Mouse (Mus musculus): ENCODE results near the gene Mypop. TPM values are rescaled to one million over a fixed set of nuclear protein-coding genes. Genes with fewer than 3 reads are reported as not detected.
A peak's percentile ranks its signal among the peaks of the same experiment; 100 is the strongest.

The Mypop gene
- total RNA-seq (2018; cell fraction: chromatin; rRNA removed): 1 to 10 TPM in 3 of 26 experiments, under 1 TPM in 9, not detected in 14; 0.25 to 2.4 (median 0.69) TPM
- total RNA-seq (2018; cell fraction: cytosol; rRNA removed): under 1 TPM; 0.11 to 0.58 (median 0.24) TPM
- total RNA-seq (2018; cell fraction: nucleus; rRNA removed): under 1 TPM in 17 of 26 experiments, not detected in 9; 0.25 to 0.96 (median 0.46) TPM
- polyA plus RNA-seq (2018): 0.25 to 0.49 TPM (median 0.46 TPM) in 3 replicates

DNA sequence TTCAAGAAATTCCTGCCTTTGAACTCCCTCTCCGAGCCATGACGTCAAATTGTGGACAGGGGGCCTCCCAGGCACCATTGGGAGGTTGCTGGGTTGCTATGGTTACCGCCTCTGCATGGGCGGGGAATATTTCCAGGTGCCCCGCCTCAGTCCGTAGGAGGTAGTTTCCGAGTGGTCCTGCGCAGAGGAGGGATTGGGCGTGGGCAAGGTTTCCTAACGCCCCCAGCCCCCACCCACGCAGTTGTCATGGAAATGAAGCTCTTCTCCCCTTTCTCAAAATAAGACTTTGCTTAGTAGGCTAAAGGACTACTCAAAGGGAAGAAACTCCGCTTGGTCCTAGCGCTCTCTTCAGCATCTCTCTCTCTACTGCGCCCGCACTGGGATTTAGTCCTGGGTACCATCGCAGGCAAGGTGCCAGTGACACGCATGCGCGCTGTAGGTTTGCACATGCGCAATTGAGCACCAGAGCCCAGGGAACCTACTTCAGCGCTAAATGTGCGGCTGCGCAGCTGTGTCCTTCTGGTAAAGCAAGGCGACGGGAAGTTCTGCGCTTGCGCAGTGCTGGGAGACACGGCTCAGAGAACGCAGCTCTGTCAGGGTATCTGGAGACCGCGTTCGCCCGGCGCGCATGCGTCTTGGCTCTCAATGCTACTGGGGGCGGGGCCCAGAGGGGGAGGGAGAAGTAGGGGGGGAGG is at the start of gene Mypop:
TSS of gene Mypop (plus strand) at position 645 of the 695 bp plus-strand sequence.
- peaks cover 16% of the 10 kb centered on the region for H3K36me3 ChIP-seq (ENCODE audit: inconsistent target)
- 2% methylated on average over 34 of the region's 37 CpGs for WGBS (ENCODE audit: missing documents)
- H3K79me2 ChIP-seq (ENCODE audit: inconsistent target): no peaks in the 10 kb centered on the region
- H3K27ac ChIP-seq: no peak within 1 kb of the TSS
- H3K4me3 ChIP-seq (ENCODE audit: inconsistent target): peak within 1 kb of the TSS; percentile 3; the same call in 1 of the 2 replicates

DNA sequence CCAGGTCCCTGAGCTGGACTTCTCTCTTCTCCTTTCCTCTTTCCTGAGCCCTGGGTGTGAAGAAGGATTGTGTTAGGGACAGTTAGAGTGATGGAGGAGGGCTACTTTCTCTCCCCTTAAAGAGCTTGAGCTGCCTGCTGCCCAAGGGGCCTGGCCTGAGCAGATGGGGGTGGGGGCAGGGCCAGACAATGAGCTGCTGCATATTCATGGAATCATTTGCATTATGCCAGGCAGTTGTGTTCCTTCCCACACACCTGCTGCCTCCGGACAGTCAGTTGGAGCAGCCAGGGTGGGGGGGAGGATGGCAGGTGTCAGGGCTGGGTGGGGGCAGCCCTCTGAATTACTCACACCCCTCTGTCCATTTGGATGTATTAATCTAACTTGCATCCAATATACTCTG is 48.7 kb upstream of the Mypop start:
- Histone ChIP-seq H3K79me2 (ENCODE audit: inconsistent target) (no peaks in the 10 kb centered on the region), H3K27ac (no peak overlapping the region), H3K4me3 (ENCODE audit: inconsistent target) (no peak overlapping the region), H3K36me3 (ENCODE audit: inconsistent target) (no peaks in the 10 kb centered on the region)
- WGBS (ENCODE audit: missing documents): 40% methylated on average over 1 of the region's 1 CpGs

DNA sequence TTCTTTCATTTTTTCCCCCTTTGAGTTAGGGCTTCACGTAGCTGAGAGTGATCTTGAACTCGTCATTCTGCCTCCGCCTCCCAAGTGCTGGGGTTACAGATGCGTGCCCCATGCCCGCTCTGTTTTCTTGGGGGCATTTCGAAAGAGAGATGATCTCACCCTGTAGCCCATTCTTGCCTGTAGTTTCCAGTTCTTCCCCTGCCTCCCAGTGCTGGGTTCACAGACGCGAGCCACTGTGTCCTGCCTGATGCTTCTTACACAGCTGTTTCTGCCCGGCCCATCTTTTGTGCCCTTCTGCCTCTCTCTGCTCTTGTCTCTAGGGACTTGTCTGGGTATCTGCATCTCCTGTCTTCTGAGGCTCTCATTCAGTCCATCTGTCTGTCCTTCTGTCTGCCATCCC is 48.2 kb upstream of the Mypop start:
- H3K79me2 ChIP-seq (ENCODE audit: inconsistent target): no peaks in the 10 kb centered on the region
- H3K4me3 ChIP-seq (ENCODE audit: inconsistent target): no peak overlapping the region
- H3K36me3 ChIP-seq (ENCODE audit: inconsistent target): no peaks in the 10 kb centered on the region
- WGBS (ENCODE audit: missing documents): 85% methylated on average over 9 of the region's 9 CpGs
- no peak overlapping the region for H3K27ac ChIP-seq

DNA sequence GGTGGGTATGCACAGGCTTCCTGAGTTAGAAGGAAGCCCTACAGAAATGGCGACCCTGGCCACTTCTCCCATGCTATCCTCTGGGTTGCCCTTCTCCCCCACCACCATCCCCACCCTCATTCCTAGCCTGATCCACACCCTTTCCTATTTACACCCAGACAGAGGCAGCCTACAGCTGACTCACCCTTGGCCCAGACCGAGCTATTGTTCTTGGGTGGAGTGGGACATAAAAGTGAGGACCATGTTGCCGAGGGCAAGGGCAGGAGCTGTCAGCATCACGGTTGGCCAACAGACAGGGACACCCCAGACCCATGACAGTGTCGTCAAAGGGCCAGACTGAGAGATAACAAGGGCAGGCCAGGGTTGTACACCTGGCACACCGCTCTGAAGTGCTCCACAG is 42.9 kb upstream of the Mypop start:
- Histone ChIP-seq H3K4me3 (ENCODE audit: inconsistent target) (no peak overlapping the region), H3K27ac (no peak overlapping the region), H3K79me2 (ENCODE audit: inconsistent target) (no peaks in the 10 kb centered on the region), H3K36me3 (ENCODE audit: inconsistent target) (no peaks in the 10 kb centered on the region)
- 61% methylated on average over 6 of the region's 6 CpGs for WGBS (ENCODE audit: missing documents)

DNA sequence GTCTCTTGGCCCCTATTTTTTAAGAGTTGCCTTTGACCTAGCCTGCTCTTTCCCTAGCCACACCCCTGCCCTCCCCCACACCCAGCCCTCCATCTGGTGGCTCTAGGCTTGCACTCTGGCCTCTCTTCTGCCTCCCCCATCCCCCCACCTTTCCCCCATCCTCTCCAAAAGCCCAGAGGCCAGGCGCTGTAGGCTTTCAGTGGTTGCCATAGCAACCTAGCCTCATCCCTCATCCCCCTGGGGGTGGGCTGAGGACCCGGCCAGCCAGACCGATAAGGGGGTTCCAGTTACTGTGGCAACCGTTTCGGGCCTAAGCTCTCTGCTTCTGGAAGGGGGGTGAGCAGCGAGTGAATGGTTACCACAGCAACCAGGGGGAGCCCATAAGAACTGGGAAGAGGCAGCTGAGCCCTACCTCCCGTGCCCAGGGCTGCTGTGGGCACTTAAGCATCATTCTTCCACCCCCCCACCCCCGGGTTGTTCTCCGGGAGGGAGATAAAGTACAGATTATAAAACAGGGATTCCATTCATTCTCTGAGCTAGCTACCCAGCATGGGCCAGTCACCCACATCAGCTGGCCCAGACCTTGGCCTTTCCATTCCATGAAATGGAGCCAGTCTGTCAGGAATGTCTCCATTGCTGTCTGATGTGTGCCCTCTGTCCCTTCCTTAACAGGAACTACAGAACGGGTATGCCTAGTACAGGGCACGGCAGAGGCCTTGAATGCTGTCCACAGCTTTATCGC is 41.1 kb upstream of the Mypop start:
- H3K79me2 ChIP-seq (ENCODE audit: inconsistent target): no peaks in the 10 kb centered on the region
- 45% methylated on average over 12 of the region's 12 CpGs for WGBS (ENCODE audit: missing documents)
- H3K36me3 ChIP-seq (ENCODE audit: inconsistent target): no peaks in the 10 kb centered on the region
- H3K4me3 ChIP-seq (ENCODE audit: inconsistent target): no peak overlapping the region
- no peak overlapping the region for H3K27ac ChIP-seq

DNA sequence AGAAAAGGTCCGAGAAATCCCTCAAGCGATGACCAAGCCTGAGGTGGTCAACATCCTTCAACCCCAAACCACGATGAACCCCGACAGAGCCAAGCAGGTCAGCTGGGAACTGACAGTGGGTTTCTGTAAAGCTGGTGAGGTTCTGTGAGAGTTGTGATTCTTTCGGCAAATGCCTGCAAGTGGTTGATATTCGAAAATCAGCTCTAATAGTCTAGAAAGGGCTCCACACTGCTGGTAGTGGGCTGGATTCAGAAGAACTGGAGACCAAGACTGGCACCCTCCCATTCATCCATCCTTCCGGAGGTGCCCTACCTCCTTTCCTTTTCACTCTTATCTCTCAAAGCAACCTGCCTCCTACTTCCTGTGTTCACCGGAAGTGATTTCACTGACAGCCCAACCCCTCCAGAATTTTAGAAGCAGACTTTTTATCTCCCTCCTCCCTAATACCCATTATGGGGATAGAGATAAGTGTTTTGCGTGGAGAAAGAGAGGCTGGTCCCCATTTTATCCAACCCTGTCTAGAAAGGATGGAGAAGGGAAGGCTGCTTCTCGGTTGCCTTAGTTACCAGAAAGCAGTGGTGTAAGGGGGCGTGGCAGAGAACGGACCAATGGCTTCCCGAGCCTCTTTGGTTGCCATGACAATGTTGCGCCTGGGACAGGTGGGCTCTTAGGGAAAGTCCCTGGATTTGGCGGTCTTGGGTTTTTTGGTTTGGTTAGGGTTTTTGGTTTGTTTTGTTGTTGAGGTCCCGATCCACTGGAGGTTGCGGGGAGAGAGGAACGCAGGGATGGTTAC is 40.3 kb upstream of the Mypop start:
- Histone ChIP-seq H3K4me3 (ENCODE audit: inconsistent target) (no peak overlapping the region), H3K79me2 (ENCODE audit: inconsistent target) (no peaks in the 10 kb centered on the region), H3K27ac (no peak overlapping the region), H3K36me3 (ENCODE audit: inconsistent target) (no peaks in the 10 kb centered on the region)
- WGBS (ENCODE audit: missing documents): 12% methylated on average over 18 of the region's 18 CpGs

DNA sequence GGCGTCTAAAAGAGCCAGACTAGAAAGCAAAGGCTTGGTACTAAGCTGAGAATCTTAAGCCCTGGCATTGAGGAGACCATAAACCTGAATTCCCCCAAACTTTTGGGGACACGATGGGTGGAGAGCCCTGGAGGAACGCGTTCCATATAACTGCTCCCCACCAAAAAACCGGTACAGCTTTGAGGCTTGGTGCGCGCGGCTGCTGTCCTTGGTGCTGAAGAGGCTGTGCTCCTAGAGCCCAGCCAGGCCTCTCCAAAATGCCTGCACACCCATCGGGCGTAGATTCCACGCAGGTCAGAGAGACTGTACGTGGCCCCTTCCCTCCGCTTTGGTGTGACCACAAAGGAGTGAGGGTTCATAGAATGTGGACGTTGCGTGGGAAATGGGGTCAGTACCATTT is 39.6 kb upstream of the Mypop start:
- 15% methylated on average over 15 of the region's 15 CpGs for WGBS (ENCODE audit: missing documents)
- no peak overlapping the region for H3K4me3 ChIP-seq (ENCODE audit: inconsistent target)
- H3K79me2 ChIP-seq (ENCODE audit: inconsistent target): no peaks in the 10 kb centered on the region
- no peaks in the 10 kb centered on the region for H3K36me3 ChIP-seq (ENCODE audit: inconsistent target)
- H3K27ac ChIP-seq: no peak overlapping the region

DNA sequence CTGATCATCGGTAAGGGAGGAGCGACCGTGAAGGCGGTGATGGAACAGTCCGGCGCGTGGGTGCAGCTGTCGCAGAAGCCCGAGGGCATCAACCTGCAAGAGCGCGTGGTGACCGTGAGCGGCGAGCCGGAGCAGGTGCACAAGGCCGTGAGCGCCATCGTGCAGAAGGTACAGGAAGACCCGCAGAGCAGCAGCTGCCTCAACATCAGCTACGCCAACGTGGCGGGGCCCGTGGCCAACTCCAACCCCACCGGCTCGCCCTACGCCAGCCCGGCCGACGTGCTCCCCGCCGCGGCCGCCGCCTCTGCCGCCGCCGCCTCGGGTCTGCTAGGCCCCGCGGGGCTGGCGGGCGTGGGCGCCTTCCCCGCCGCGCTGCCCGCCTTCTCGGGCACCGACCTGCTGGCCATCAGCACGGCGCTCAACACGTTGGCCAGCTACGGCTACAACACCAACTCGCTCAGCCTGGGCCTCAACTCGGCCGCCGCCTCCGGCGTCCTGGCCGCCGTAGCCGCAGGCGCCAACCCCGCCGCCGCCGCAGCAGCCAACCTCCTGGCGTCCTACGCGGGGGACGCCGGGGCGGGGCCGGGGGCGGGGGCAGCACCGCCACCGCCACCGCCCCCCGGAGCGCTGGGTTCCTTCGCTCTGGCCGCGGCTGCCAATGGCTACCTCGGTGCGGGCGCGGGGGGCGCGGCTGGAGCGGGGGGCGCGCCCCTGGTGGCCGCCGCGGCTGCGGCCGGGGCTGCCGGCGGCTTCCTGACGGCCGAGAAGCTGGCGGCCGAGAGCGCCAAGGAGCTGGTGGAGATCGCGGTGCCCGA is 33.3 kb upstream of the Mypop start:
- peak overlapping the region; percentile 14; the same call in 1 of the 2 replicates for H3K4me3 ChIP-seq (ENCODE audit: inconsistent target)

DNA sequence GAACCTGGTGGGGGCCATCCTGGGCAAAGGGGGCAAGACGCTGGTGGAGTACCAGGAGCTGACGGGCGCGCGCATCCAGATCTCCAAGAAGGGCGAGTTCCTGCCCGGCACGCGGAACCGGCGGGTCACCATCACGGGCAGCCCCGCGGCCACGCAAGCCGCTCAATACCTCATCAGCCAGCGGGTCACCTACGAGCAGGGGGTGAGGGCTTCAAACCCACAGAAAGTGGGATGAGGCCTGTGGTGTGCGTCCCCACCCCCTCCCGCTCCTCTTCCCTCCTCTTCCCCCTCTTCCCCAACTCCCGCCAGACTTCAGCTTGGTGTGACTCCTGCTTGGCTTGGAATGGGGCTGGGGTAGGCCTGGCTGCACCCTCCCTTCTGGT is 32.7 kb upstream of the Mypop start:
- H3K79me2 ChIP-seq (ENCODE audit: inconsistent target): no peaks in the 10 kb centered on the region
- H3K4me3 ChIP-seq (ENCODE audit: inconsistent target): peak overlapping the region; percentile 14; the same call in 1 of the 2 replicates
- H3K36me3 ChIP-seq (ENCODE audit: inconsistent target): no peaks in the 10 kb centered on the region
- H3K27ac ChIP-seq: no peak overlapping the region
- WGBS (ENCODE audit: missing documents): 6% methylated on average over 21 of the region's 21 CpGs

More for the DNA sequence above, 33.3 kb upstream of the Mypop start:
- no peaks in the 10 kb centered on the region for H3K79me2 ChIP-seq (ENCODE audit: inconsistent target)
- no peak overlapping the region for H3K27ac ChIP-seq
- WGBS (ENCODE audit: missing documents): 1% methylated on average over 95 of the region's 107 CpGs
- no peaks in the 10 kb centered on the region for H3K36me3 ChIP-seq (ENCODE audit: inconsistent target)

DNA sequence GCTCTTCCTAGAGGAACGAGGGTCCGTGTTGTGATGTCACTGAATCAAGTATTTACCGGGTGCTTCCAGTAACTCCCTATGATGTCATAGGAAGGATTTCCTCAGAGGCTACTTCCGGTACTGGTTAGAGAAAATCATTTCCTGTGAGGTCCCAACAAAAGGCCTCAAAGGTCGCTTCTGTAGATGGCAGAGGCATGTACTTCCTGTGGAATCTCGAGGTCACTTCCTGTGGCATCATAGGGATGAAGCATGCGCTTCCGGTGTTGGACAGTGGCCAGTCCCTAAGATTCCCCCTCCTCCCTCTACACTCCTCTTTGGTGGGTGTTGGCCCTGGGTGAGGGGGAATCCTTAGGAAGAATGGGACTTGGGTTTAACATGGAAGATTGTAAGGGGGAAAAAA is 31.6 kb upstream of the Mypop start:
- H3K4me3 ChIP-seq (ENCODE audit: inconsistent target): no peak overlapping the region
- no peak overlapping the region for H3K27ac ChIP-seq
- 21% methylated on average over 8 of the region's 8 CpGs for WGBS (ENCODE audit: missing documents)
- H3K79me2 ChIP-seq (ENCODE audit: inconsistent target): no peaks in the 10 kb centered on the region
- no peaks in the 10 kb centered on the region for H3K36me3 ChIP-seq (ENCODE audit: inconsistent target)

DNA sequence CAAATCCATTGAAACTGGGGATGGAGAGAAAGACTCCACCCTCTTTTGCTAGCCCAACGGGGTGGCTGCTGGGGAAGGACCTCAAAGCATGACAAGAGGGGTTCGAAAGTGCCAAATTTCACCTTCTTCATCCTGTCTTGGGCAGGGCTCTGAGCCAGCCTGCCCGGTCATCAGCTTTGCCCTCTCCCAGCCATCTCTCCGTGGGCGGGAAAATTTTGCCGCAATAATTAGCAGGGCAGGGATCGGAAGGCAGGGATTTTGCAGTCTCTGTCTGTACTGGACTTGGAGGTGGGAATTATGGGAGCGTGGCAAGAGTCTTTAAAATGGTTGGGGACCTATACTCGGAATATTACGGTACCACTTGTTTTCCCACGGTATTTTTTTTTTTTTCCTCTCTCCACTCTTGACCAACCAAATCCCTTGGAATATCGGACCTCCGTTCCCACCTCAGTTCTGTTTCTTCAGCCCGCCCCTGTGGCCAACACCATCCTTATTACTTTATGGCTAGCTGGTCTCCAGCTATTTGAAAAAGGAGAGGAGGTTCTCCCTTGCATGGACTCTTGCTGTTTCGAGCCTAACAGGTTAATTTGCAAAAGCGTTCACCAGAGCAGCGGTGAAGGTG is 28.8 kb upstream of the Mypop start:
- H3K27ac ChIP-seq: no peak overlapping the region
- H3K4me3 ChIP-seq (ENCODE audit: inconsistent target): no peak overlapping the region
- H3K79me2 ChIP-seq (ENCODE audit: inconsistent target): no peaks in the 10 kb centered on the region
- 7% methylated on average over 17 of the region's 17 CpGs for WGBS (ENCODE audit: missing documents)
- H3K36me3 ChIP-seq (ENCODE audit: inconsistent target): no peaks in the 10 kb centered on the region

DNA sequence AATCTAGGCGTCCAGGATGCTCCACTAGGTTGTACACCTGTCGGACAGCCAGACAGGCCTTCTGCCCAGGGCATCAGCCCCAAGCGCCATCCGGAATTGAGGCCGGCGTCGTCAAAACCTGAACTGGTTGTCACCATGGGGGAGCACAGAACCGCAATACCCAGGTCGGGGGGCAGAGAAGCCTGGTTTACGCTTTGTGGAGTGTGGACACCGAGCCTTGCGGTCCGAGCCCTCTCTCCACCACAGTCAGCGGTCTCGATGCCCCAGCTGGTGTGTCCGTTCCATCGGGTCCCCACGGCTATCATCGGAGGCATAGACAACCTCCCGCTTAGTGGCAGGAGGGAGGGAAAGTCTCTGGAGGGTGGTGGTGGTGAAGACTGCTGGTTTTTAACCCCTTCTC is 28.2 kb upstream of the Mypop start:
- WGBS (ENCODE audit: missing documents): 5% methylated on average over 20 of the region's 20 CpGs
- Histone ChIP-seq H3K79me2 (ENCODE audit: inconsistent target) (no peaks in the 10 kb centered on the region), H3K4me3 (ENCODE audit: inconsistent target) (no peak overlapping the region), H3K36me3 (ENCODE audit: inconsistent target) (no peaks in the 10 kb centered on the region), H3K27ac (no peak overlapping the region)

DNA sequence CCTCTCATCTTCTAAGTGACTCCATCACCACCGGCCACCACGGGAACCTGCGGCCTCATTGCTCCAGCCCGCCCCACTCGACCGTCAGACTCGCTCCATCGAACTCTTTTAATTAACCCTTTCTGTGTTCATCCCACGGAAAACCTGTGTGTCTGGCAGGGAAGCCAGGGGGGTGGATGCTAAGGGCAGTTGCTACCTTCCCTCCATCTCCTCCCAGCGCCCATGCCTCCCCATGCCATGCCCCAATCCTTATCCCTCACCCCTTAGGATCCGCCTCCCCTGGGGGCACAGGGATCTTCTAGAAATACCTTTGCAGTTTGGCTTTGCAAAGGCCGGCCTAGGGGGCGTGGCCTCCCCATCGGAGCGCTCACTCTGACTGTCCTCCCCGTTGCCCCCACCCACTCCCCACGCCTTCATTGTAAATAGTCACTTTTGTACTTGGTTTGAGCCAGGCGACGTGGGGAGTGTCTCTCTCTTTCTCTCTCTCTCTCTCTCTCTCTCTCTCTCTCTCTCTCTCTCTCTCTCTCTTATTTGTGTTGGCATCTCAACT is 27.7 kb upstream of the Mypop start:
- H3K36me3 ChIP-seq (ENCODE audit: inconsistent target): no peaks in the 10 kb centered on the region
- H3K79me2 ChIP-seq (ENCODE audit: inconsistent target): no peaks in the 10 kb centered on the region
- WGBS (ENCODE audit: missing documents): 9% methylated on average over 19 of the region's 19 CpGs
- H3K27ac ChIP-seq: no peak overlapping the region
- H3K4me3 ChIP-seq (ENCODE audit: inconsistent target): no peak overlapping the region
